Mouse (Mus musculus): ENCODE data around the gene Rassf2. TPM values are rescaled to one million over a fixed set of nuclear protein-coding genes. Genes with fewer than 3 reads are reported as not detected.

Gene Rassf2
- polyA plus RNA-seq, 1 experiment from 2014 or later = 28.2 TPM

DNA sequence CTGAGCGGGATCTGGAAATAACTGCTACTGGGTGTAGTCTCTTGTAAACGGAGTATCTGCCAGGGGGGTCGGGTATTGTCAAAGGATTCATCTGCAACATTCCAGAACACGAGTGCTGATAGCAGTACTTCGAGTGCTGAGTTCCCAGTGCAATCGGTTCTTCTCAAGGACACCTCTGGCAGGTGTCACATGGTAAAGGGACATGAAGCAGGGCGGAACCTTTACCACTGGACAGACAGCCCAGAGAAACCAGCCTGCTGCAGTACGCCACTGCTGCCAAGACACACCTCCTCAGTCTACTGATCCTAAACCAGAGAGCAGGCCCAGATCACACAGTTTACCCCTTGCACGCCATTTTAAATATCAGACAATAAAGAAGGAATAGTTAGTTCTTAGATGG lies 75.2 kb downstream of the Rassf2 start:
- WGBS = 56% methylated on average over 9 of the region's 9 CpGs
- Histone ChIP-seq H3K4me1 (replicated peaks; ENCODE audit: control insufficient read depth, insufficient read depth, low read length) (peaks cover 7% of the 10 kb centered on the region; the same call in 1 of the 2 replicates), H3K4me3 (replicated peaks; ENCODE audit: low read length) (peak overlapping the region; percentile 33), H3K27me3 (ENCODE audit: control insufficient read depth, insufficient read depth, low read length) (peaks cover 28% of the 10 kb centered on the region), H3K27ac (no peak overlapping the region), H3K36me3 (replicated peaks; ENCODE audit: control insufficient read depth, insufficient read depth) (no peaks in the 10 kb centered on the region), H3K9me3 (ENCODE audit: control insufficient read depth, low read length) (no peaks in the 10 kb centered on the region), H3K4me2 (replicated peaks) (peak overlapping the region; percentile 60), H3K9ac (no peak overlapping the region)
- no peak for DNase-seq (ENCODE audit: low spot score)
- peak; percentile 24; the same call in 1 of the 2 replicates for ATAC-seq (ENCODE audit: low FRiP score)

DNA sequence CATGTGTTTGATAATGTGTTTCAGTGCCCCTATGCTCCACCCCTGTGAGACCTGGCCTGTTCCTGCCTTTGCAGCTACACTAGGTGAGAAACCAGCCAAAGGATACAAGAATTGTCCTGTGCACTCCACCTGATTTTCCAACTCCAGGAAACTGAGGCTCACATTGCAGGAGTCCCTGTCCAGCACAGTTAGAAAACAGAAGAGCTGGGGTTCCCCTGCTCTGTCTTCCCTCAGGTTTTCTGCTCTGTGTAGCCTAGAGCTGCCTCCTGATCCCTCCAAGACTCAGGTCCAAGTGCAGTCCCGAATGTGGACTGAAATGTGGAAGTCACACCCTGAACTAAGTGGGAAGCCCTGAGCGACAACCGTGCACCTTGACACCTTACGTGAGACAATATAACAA lies 76.3 kb downstream of the Rassf2 start:
- DNase-seq (ENCODE audit: low spot score) (no peak), ATAC-seq (ENCODE audit: low FRiP score) (no peak)
- H3K4me3 ChIP-seq (replicated peaks; ENCODE audit: low read length) = no peak overlapping the region
- H3K36me3 ChIP-seq (replicated peaks; ENCODE audit: control insufficient read depth, insufficient read depth) = no peaks in the 10 kb centered on the region
- 0 out of 2 replicates have a peak overlapping the region, but pooled peaks have one; percentile 40 for H3K4me2 ChIP-seq (replicated peaks)
- H3K27ac ChIP-seq = no peak overlapping the region
- H3K9ac ChIP-seq = no peak overlapping the region
- H3K4me1 ChIP-seq (replicated peaks; ENCODE audit: control insufficient read depth, insufficient read depth, low read length) = peaks cover 7% of the 10 kb centered on the region; the same call in 1 of the 2 replicates
- peaks cover 28% of the 10 kb centered on the region for H3K27me3 ChIP-seq (ENCODE audit: control insufficient read depth, insufficient read depth, low read length)
- 91% methylated on average over 4 of the region's 4 CpGs for WGBS
- H3K9me3 ChIP-seq (ENCODE audit: control insufficient read depth, low read length) = no peaks in the 10 kb centered on the region

DNA sequence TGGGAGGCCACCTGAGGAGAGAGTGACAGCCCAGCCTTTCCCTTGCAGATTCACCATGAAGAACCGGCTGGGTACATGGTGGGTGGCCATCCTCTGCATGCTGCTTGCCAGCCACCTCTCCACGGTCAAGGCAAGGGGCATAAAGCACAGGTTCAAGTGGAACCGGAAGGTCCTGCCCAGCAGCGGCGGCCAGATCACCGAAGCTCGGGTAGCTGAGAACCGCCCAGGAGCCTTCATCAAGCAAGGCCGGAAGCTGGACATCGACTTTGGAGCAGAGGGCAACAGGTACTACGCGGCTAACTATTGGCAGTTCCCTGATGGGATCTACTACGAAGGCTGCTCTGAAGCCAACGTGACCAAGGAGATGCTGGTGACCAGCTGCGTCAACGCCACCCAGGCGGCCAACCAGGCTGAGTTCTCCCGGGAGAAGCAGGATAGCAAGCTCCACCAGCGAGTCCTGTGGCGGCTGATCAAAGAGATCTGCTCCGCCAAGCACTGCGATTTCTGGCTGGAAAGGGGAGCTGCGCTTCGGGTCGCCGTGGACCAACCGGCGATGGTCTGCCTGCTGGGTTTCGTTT lies 77.0 kb downstream of the Rassf2 start:
- Histone ChIP-seq H3K4me2 (replicated peaks) (peak overlapping the region; percentile 40), H3K9me3 (ENCODE audit: control insufficient read depth, low read length) (no peaks in the 10 kb centered on the region), H3K36me3 (replicated peaks; ENCODE audit: control insufficient read depth, insufficient read depth) (no peaks in the 10 kb centered on the region), H3K27me3 (ENCODE audit: control insufficient read depth, insufficient read depth, low read length) (peaks cover 28% of the 10 kb centered on the region), H3K4me1 (replicated peaks; ENCODE audit: control insufficient read depth, insufficient read depth, low read length) (peaks cover 7% of the 10 kb centered on the region; the same call in 1 of the 2 replicates), H3K4me3 (replicated peaks; ENCODE audit: low read length) (no peak overlapping the region; the same call in 1 of the 2 replicates), H3K27ac (no peak overlapping the region), H3K9ac (no peak overlapping the region)
- 17% methylated on average over 29 of the region's 29 CpGs for WGBS
- ATAC-seq (ENCODE audit: low FRiP score) = no peak
- no peak for DNase-seq (ENCODE audit: low spot score)

DNA sequence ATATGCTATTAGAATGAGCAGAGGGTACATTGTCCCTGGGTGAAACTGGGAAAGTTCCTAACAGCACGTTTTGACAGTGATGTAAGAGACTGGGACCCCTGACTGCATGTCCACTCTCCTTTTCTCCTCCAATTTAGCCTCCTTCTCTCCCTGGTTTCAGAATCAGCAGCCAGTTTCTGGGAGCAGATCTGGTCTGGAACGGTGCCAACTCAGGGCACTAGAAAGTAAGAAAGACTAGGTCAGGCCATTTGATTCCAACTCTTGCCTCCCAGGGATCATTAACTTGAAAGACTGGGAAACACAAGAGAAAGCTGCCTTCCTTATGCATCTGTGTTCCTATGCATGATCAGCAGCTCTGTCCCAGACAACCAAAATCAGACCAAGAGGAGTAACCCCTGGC lies 77.6 kb downstream of the Rassf2 start:
- Histone ChIP-seq H3K4me3 (replicated peaks; ENCODE audit: low read length) (no peak overlapping the region), H3K4me2 (replicated peaks) (no peak overlapping the region), H3K4me1 (replicated peaks; ENCODE audit: control insufficient read depth, insufficient read depth, low read length) (peaks cover 7% of the 10 kb centered on the region; the same call in 1 of the 2 replicates), H3K27me3 (ENCODE audit: control insufficient read depth, insufficient read depth, low read length) (peaks cover 28% of the 10 kb centered on the region), H3K36me3 (replicated peaks; ENCODE audit: control insufficient read depth, insufficient read depth) (no peaks in the 10 kb centered on the region), H3K9me3 (ENCODE audit: control insufficient read depth, low read length) (no peaks in the 10 kb centered on the region), H3K27ac (no peak overlapping the region), H3K9ac (no peak overlapping the region)
- DNase-seq (ENCODE audit: low spot score) (no peak), ATAC-seq (ENCODE audit: low FRiP score) (no peak)
- 58% methylated on average over 2 of the region's 2 CpGs for WGBS

DNA sequence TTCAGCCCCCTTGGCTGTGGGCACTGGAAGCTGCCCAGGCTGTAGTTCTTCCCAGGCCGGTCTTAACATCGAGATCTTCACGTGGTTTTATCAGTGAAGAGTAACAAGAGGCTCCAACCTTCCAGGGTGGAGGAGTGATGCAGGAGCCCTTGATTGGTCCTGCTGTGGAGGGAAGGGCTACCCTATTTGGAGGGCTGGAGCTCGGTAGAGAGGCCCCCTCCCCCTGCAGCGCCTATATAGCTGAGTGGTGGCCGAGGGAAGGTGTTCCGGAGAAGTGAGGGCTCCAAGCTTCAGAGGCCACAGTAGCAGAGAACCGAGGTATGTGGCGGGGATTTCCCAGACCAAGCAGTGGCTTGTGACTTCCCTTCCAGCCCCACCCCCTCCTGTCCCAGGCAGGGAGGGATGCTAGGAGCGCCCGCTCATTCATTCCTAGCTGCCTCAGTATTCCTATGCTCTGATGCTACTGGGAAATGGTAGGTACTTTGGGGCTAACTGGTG lies 79.4 kb downstream of the Rassf2 start, which contains the start of gene Prnd:
Prnd (plus strand) TSS at position 264 of the 498 bp plus-strand sequence.
- Histone ChIP-seq H3K9me3 (ENCODE audit: control insufficient read depth, low read length) (no peaks in the 10 kb centered on the region), H3K4me3 (replicated peaks; ENCODE audit: low read length) (no peak within 1 kb of the TSS), H3K36me3 (replicated peaks; ENCODE audit: control insufficient read depth, insufficient read depth) (no peaks in the 10 kb centered on the region), H3K9ac (no peak within 1 kb of the TSS), H3K4me2 (replicated peaks) (no peak within 1 kb of the TSS), H3K4me1 (replicated peaks; ENCODE audit: control insufficient read depth, insufficient read depth, low read length) (peaks cover 7% of the 10 kb centered on the region; the same call in 1 of the 2 replicates), H3K27me3 (ENCODE audit: control insufficient read depth, insufficient read depth, low read length) (peaks cover 28% of the 10 kb centered on the region), H3K27ac (no peak within 1 kb of the TSS)
- ATAC-seq (ENCODE audit: low FRiP score) (no peak), DNase-seq (ENCODE audit: low spot score) (no peak)
- 18% methylated on average over 11 of the region's 11 CpGs for WGBS

DNA sequence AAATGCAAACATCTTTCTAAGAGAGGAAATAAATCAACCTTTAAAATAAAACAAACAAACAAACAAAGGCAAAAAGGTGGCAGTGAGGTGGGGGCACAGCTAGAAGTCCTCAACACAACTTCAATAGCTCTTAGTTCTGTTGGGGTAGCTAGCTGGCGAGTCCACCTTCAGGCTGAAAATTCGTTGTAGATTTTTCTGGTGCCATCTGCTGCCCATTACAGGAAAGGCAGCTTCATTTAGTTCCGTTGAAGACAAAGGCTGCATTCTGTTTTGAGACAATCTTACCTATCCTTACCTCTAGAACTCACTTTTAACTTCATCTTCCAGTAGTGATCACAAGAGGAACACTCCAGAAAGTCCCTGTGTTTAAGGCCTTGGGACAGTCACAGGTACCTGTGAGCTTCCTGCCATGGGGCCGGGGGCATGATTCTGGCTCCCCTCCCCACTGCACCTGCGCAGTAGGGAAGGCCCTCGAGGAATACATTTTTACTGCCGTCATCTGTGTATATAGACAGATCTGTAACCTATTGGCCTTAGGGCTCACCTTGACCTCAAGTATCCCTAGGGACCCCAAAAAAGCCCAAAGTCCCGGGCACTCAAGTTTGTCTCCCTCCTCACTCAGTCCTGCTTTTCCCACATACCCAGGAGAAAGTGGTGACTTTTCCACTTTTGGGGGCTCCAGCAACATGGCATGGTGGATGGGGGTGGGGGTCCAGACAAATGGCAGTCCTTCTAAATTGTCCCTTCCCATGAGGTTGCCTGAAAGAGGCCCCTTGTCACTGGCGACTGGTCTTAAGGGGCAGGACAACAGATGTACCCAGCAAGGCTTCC lies 80.1 kb downstream of the Rassf2 start:
- ATAC-seq (ENCODE audit: low FRiP score) = peak; percentile 42; the same call in 1 of the 2 replicates
- Histone ChIP-seq H3K9ac (no peak overlapping the region), H3K36me3 (replicated peaks; ENCODE audit: control insufficient read depth, insufficient read depth) (no peaks in the 10 kb centered on the region), H3K27me3 (ENCODE audit: control insufficient read depth, insufficient read depth, low read length) (peaks cover 28% of the 10 kb centered on the region), H3K27ac (no peak overlapping the region), H3K4me3 (replicated peaks; ENCODE audit: low read length) (no peak overlapping the region), H3K4me1 (replicated peaks; ENCODE audit: control insufficient read depth, insufficient read depth, low read length) (peaks cover 5% of the 10 kb centered on the region; the same call in 1 of the 2 replicates), H3K9me3 (ENCODE audit: control insufficient read depth, low read length) (no peaks in the 10 kb centered on the region), H3K4me2 (replicated peaks) (no peak overlapping the region)
- 48% methylated on average over 9 of the region's 9 CpGs for WGBS
- DNase-seq (ENCODE audit: low spot score) = peak; percentile 85

DNA sequence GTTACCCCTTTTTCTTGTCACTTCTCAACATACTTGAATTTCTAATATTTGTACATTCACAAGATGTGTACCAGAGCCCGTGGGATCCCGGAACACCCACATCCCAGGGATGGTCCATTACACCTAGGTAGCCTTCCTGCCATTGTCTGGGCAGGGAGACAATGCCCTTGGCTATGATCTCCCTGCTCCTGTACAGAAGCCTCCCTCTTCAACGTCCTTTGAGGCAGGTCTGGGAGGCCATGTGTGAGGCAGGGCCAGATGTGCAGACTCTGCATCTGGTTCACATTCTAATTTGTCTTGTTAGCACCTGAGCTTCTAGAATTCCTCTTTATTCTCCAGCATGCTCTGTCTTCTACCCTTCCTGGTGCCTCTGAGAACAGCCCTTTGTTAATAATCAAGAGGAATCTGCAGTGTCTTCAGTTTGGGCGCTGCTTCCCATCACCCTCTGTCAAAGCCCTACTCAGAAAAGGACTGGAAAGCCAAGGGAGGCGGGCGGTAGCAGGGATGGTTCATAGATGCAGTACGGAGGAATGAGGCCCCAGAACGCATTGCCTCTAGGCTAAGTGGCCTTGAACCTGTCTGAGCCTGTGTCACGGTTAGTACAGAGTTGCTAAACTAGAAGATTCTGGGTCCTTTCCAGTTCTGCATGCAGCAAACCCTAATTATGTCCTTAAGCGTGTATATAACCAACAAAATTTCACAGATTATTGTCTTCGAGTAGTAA lies 81.0 kb downstream of the Rassf2 start:
- Histone ChIP-seq H3K27me3 (ENCODE audit: control insufficient read depth, insufficient read depth, low read length) (peaks cover 19% of the 10 kb centered on the region), H3K4me3 (replicated peaks; ENCODE audit: low read length) (no peak overlapping the region), H3K9me3 (ENCODE audit: control insufficient read depth, low read length) (no peaks in the 10 kb centered on the region), H3K36me3 (replicated peaks; ENCODE audit: control insufficient read depth, insufficient read depth) (no peaks in the 10 kb centered on the region), H3K4me1 (replicated peaks; ENCODE audit: control insufficient read depth, insufficient read depth, low read length) (peaks cover 3% of the 10 kb centered on the region; the same call in 1 of the 2 replicates), H3K4me2 (replicated peaks) (no peak overlapping the region), H3K9ac (no peak overlapping the region), H3K27ac (no peak overlapping the region)
- ATAC-seq (ENCODE audit: low FRiP score) = no peak
- no peak for DNase-seq (ENCODE audit: low spot score)
- WGBS = 80% methylated on average over 11 of the region's 11 CpGs

DNA sequence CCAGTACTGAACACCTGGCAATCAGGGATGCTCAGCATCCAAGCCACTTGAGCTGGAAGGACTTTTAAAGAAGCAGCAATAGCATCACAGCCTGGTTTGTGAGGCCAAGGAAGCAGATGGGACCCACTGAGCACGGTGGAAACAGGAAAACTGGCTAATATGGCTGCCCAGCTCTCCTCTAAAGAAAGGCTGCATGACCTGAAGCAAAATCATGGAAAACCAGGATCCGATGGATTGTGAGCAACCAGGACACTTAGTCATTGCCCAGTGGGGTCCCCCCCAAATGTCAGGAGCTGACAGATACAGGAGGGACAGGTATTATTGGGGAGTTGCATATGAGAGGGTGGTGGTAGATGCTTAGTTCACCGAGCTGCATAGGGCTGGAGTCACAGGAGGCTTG lies 81.9 kb downstream of the Rassf2 start:
- H3K27ac ChIP-seq = no peak overlapping the region
- no peak overlapping the region for H3K4me2 ChIP-seq (replicated peaks)
- no peak for DNase-seq (ENCODE audit: low spot score)
- no peak for ATAC-seq (ENCODE audit: low FRiP score)
- no peaks in the 10 kb centered on the region for H3K36me3 ChIP-seq (replicated peaks; ENCODE audit: control insufficient read depth, insufficient read depth)
- 83% methylated on average over 3 of the region's 3 CpGs for WGBS
- no peak overlapping the region for H3K9ac ChIP-seq
- H3K4me3 ChIP-seq (replicated peaks; ENCODE audit: low read length) = no peak overlapping the region
- H3K4me1 ChIP-seq (replicated peaks; ENCODE audit: control insufficient read depth, insufficient read depth, low read length) = peaks cover 3% of the 10 kb centered on the region; the same call in 1 of the 2 replicates
- H3K9me3 ChIP-seq (ENCODE audit: control insufficient read depth, low read length) = no peaks in the 10 kb centered on the region
- peaks cover 11% of the 10 kb centered on the region; the same call in 1 of the 2 replicates for H3K27me3 ChIP-seq (ENCODE audit: control insufficient read depth, insufficient read depth, low read length)

DNA sequence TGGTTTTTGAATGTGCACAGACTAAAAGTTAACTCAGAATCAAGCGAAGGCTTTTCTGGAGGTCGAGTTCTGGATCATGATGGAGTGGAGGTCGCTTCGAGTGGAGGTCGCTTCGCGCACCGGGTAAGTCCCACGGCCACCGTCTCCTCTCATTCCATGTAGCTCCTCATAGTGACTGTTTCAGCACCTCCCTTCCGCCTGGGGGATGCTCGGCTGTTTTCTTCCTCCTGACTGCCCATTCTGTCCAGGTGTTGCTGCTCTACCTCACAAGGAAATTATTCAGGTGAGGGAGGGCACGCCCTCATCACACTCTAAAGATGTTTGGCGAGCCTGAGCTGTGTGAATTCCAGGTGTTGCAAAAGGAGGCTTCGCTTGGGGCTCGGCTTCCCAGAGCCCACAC lies 83.7 kb downstream of the Rassf2 start:
- WGBS = 94% methylated on average over 16 of the region's 16 CpGs
- H3K27me3 ChIP-seq (ENCODE audit: control insufficient read depth, insufficient read depth, low read length) = no peaks in the 10 kb centered on the region
- ATAC-seq (ENCODE audit: low FRiP score) (no peak), DNase-seq (ENCODE audit: low spot score) (no peak)
- no peak overlapping the region for H3K4me2 ChIP-seq (replicated peaks)
- H3K4me3 ChIP-seq (replicated peaks; ENCODE audit: low read length) = no peak overlapping the region
- no peak overlapping the region for H3K27ac ChIP-seq
- no peaks in the 10 kb centered on the region for H3K9me3 ChIP-seq (ENCODE audit: control insufficient read depth, low read length)
- H3K4me1 ChIP-seq (replicated peaks; ENCODE audit: control insufficient read depth, insufficient read depth, low read length) = no peaks in the 10 kb centered on the region
- H3K9ac ChIP-seq = no peak overlapping the region
- no peaks in the 10 kb centered on the region for H3K36me3 ChIP-seq (replicated peaks; ENCODE audit: control insufficient read depth, insufficient read depth)

Data from hindbrain, embryonic 14.5 days (tissue).